Mouse (Mus musculus): ENCODE measurements around the gene Lman1l. TPM values are rescaled to one million over a fixed set of nuclear protein-coding genes. Genes with fewer than 3 reads are reported as not detected.
A peak's percentile ranks its signal among the peaks of the same experiment; 100 is the strongest.

The Lman1l gene
- total RNA-seq, 2 experiments from 2014 or later: not detected

GRCm38 (mm10) chr9:57644944-57645893 lies 24.6 kb upstream of the Lman1l start:
- DNase-seq (ENCODE audit: low spot score): peak; percentile 92

DNA sequence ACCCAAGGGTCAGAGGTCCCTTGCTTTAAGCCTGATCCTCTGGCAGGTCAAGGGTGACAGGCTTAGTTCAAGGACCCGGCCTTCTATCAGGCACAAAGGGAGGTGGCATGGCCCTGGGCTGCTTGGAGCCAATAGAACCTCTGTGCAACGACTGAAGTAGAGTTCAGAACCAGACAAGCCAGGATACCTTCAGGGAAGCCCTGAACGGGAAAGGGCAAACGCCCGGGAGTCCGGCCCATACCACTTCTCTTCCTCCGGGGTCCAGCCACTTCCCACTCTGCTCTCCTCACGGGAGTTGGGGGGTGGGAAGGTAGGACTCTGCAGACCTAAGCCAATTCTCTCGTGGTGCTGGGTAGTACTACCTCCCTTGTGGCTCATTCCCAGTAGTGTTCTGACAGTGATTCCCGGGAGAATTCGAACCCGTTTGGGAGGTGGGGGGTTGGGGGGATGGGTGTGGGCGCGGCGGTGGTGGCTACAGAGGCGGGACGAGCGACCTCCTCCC lies 23.9 kb upstream of the Lman1l start:
- no peak for DNase-seq (ENCODE audit: low spot score)

GRCm38 (mm10) chr9:57643856-57644180 lies 23.2 kb upstream of the Lman1l start:
- no peak for DNase-seq (ENCODE audit: low spot score)

DNA sequence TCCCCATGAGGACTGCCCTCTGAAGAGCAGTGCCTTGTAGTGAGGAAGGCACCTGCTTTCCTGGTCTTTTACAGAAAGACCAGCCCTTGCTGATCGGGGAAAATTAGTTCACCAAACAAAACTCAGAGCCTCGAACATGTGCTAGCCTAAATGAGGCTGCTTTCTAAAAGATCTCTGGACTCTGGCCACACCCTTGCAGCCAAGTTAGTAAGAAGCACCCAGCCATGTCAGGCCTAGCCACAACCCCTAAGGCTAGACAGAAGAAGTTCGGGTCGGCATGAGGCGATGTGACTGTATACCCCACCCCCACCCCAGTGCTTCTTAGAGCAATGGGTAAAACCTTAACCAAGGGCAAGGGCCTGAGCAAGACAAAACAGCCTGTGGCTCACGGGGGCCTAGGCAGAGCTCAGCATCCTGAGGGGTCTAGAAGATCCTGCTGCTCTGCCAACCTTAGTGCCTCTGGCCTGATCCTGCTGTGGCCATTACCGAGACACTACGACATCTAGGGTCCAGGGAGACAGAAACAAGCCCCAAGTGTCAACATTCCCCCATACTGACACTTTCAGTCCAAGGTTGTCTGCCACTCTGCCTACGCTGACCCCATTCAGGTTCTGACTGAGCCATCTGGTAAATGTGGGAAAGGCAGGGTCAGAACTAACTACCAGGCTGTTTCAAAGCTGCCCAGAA lies 22.7 kb upstream of the Lman1l start:
- no peak for DNase-seq (ENCODE audit: low spot score)

DNA sequence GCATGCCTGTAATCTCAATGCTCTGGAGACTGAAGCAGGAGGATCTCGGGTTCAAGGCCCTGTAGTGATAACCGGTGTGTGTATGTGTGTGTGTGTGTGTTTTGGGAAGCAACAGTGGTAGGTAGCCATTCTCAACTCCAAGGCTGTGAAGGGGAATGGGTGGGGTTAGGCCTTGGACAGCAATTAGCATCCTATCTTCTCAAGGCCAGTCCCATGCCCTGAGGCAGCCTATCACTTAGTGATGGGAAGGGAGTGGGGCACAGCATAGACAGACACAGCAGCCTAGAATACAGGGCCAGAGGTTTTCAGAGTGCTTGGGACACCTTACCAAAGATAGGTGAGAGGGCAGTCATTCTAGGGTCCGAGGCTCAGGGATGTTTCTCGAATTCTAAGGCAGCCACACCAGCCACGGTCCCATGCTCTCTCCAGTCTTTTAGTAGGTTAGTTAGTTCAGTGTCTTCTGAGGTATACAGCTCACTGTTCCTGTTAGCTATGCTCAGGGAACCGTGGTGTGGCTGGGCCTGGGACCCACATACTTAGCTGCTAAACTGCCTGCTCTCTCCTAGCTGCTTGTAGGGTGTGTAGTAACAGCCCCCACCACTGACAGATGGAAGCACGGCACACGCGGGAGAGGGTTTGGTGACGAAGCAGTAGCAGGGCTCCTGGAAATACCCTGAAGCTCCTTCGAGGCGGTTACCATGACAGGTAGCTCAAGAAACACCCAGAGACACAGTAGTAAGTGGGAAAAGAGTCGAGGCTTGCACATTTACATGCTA lies 21.4 kb upstream of the Lman1l start:
- DNase-seq (ENCODE audit: low spot score): no peak

DNA sequence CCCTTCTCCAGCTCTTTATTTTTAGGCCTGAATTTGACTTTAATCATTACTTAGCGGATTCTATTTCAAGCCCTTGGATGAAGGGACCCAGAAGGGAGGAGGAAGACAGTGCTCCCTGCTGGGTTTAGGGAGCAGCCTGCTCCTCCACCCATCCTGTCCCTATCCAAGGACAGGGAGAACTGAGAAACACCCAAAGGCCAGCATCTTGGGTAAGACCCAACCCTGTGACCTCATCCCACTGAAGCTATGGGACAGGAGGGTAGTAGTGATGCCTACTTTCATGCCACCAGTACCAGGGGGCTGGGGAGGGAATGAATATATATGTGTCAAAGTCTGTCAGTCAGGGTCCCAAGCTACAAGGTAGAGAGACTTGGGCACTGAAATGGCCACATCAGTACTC lies 20.4 kb upstream of the Lman1l start:
- DNase-seq (ENCODE audit: low spot score): peak; percentile 39

DNA sequence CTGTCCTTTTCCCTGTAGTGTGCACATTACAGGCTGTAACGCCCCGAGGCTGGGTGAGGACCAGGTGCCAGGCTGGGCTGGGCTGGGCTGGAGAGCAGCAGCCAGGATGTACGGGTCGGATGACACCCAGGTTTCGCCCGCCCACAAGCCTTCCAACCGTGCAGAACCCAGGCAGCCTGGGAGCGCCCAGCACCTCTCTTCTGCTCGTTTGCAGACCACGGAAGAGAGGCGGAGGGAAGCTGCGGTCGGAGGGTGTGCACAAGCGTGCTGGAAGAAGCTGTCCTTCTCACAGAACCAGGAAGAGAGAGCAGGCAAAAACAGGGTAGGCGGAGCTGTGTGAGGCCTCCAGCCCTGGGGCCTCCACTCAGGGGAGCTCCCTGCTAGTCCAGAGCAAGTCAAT lies 19.8 kb upstream of the Lman1l start:
- peak; percentile 51 for DNase-seq (ENCODE audit: low spot score)

- no peak for DNase-seq (ENCODE audit: low spot score)
Measured at GRCm38 (mm10) chr9:57639661-57640328, 19.2 kb upstream of the Lman1l start.

DNA sequence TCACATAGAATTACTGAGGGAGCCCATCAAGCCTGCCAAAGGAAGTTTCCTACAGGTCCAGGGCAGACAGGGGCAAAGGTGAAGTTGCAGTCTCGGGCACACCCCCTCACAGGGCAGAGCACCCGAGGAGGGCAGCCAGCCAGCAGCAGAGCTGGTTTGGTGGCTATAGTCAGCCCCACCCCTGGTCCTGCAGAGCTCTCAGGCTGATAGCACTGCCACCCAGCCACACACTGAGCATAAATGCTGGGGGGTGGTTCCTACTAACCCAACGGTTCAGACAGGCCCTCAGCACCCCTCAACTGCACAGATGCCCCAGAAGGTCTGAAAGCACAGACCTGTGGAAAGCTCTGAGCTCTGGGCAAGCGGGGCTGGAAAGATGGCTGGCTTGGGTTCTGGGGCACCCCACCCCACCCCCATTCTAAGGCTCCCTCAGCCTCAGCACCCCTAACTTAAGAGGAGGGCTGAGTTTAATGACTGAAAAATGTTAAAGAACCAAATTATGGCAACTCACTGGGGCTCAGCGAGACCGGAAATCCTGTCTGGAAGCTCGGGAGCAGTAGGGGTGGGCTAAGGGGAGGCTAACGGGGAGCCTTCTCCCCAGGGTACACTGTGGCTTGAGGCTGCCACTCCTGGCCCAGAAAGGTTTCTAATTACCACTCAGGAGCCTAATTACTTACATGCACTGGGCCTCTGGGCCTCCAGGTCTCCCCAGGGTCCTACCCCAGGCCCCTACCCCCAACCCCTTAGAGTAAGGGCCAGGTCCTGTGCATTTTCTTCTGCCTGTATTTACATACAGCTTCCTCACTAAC lies 18.3 kb upstream of the Lman1l start:
- DNase-seq (ENCODE audit: low spot score): no peak

GRCm38 (mm10) chr9:57637741-57638322 lies 17.3 kb upstream of the Lman1l start:
- DNase-seq (ENCODE audit: low spot score): no peak

DNA sequence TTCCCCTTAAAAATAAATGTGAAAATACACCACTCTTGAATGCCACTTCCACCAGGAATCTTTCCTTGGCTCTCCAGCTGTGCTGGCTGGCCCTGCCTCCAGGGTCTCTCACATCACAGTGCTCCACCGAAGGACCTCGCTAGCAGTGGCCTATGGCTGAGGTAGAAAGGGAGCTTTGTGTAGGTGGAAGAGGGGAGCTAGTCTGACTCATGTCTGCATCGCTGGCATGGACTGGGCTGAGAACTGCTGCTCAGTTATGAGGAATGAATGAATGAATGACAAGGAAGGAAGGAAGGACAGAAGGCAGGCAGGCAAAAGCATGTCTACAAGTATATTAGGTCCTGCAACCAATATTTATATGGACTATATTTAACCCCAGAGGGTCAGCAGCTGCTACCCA lies 16.7 kb upstream of the Lman1l start:
- DNase-seq (ENCODE audit: low spot score): no peak

- no peak for DNase-seq (ENCODE audit: low spot score)
Measured at GRCm38 (mm10) chr9:57633481-57634024, 13.0 kb upstream of the Lman1l start.

DNA sequence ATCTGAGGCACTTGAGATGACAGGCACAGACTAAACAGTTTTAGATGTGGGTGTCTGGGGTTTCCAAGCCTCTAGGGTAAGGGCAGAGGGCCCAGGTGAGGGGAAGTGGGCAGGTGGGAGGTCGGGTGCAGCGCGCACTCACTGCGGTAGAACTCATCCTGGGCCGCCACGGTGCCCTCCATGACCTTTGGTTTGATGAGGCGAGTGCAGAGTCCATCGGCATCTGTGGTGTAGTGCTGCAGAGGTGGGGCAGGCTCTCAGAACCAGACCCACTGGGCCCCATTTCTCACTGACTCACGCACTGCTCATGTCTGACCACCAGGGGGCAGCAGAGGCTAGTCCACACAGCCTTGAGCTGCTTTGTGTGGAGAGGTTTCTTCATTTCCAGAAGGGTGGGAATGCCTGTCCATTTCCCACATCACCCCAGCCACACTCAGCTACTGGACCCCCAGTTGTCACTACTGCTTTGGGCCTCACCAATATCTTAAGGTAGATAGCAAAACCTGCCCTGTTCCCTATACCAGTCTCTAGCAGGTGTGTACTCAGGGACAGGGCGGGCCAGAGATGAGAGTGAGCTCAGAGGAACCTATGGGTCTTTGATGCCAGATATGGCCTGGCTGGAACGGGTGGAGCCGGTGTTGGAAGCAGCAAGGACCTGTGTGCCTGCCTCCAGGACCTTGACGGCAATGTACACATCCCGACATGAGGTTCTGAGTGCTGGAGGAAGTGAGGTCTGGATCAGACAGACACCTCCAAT lies 8.7 kb upstream of the Lman1l start:
- peak; percentile 80 for DNase-seq (ENCODE audit: low spot score)

- no peak for DNase-seq (ENCODE audit: low spot score)
Measured at GRCm38 (mm10) chr9:57628717-57629116, 8.1 kb upstream of the Lman1l start.

DNA sequence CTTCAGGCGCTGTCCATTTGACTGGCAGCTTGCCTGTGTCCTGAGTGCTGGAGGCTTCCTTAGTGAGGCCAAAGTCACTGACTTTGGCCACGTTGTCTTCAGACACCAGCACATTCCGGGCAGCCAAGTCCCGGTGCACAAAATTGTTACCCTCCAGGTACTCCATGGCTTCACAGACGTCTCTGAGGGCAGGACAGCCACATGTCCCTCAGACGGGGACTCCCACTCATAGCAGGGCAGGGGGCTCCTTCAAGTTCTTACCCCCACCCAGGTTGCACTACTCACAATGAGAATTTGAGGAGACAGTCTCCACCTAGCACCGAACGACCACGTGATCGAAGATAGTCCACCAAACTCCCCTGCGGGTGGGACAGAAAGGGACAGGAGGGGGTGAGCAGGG lies 7.3 kb upstream of the Lman1l start:
- DNase-seq (ENCODE audit: low spot score): no peak

DNA sequence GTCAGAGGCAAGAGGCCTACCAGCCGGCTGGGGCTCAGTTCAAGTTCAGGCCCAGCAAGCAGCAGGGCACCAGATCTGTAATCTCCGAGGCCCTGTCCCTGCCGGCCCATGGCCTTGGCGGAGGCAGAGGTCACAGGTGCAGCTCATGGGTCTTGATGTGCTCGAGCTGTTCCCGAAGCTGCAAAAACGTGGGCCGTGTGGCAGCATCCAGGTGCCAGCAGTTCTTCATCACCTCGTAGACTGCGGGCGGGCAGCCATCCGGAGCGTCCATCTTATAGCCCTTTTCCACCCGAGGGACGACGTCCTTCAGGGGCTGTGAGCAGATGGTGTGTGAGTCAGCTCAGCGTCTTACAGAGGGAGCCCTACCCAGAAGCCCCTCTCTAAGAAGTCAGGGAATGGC lies 6.6 kb upstream of the Lman1l start:
- no peak for DNase-seq (ENCODE audit: low spot score)

GRCm38 (mm10) chr9:57625674-57626500 lies 5.3 kb upstream of the Lman1l start:
- DNase-seq (ENCODE audit: low spot score): no peak

- no peak for DNase-seq (ENCODE audit: low spot score)
Measured at GRCm38 (mm10) chr9:57624295-57624694, 3.7 kb upstream of the Lman1l start.

All from gastrocnemius, adult 18-20 months (tissue).